Mouse (Mus musculus) neural tube, embryonic 12.5 days (tissue): Measurements from ENCODE around the gene Sap30l. TPM values are rescaled to one million over a fixed set of nuclear protein-coding genes. Genes with fewer than 3 reads are reported as not detected.
"Not testable (repeated sequence)": the region's sequence is repeated elsewhere in the genome, so short reads cannot be mapped to it uniquely, and the experiment has no call there.

Experiments
- ATAC-seq: fragments of 200-750 bp; cut with Nextera tagmentation; 2 replicates; pipeline ENCODE4 v1.8.0; 2017; ENCODE audit warnings: low read depth, mild to moderate bottlenecking, moderate TSS enrichment, moderate library complexity; ENCODE audit not compliant: low FRiP score
- H3K27ac ChIP-seq: fragments of 300-500 bp; sonication (generic); 2 replicates; pipeline ENCODE4 v1.5.1; 2016
- H3K27me3 ChIP-seq: fragments of 300-500 bp; sonication (generic); replicated peaks from 2 replicates; pipeline ENCODE4 v1.6.1; 2016; ENCODE audit warnings: mild to moderate bottlenecking
- H3K36me3 ChIP-seq: fragments of 300-500 bp; sonication (generic); 2 replicates; pipeline ENCODE4 v1.6.1; 2016; ENCODE audit warnings: mild to moderate bottlenecking
- H3K4me1 ChIP-seq: fragments of 300-500 bp; sonication (generic); 2 replicates; pipeline ENCODE4 v1.6.1; 2016
- H3K4me2 ChIP-seq: fragments of 300-500 bp; sonication (generic); replicated peaks from 2 replicates; pipeline ENCODE4 v1.6.1; 2016; ENCODE audit warnings: mild to moderate bottlenecking
- H3K4me3 ChIP-seq: fragments of 300-500 bp; sonication (generic); 2 replicates; pipeline ENCODE4 v1.5.1; 2016
- H3K9ac ChIP-seq: fragments of 300-500 bp; sonication (generic); 2 replicates; pipeline ENCODE4 v1.6.1; 2016; ENCODE audit warnings: mild to moderate bottlenecking
- H3K9me3 ChIP-seq: fragments of 300-500 bp; sonication (generic); 2 replicates; pipeline ENCODE4 v1.6.1; 2016; ENCODE audit warnings: mild to moderate bottlenecking
- WGBS: fragments of 180-500 bp; shearing (Covaris S2); methylation state at CpG from one replicate; pipeline ENCODE4 v1.1.7; 2016; 5-methylcytosine and 5-hydroxymethylcytosine counted together
- polyA plus RNA-seq: library from polyadenylated mRNA; unstranded; fragments of >200 nt; fragmentation: Nextera tagmentation; extraction: Ambion mirVana; gene quantifications from 2 replicates; pipeline ENCODE4 v1.2.1, GENCODE M21; 2016

The Sap30l gene
- polyA plus RNA-seq, 1 experiment from 2014 or later = 22.2 TPM

DNA sequence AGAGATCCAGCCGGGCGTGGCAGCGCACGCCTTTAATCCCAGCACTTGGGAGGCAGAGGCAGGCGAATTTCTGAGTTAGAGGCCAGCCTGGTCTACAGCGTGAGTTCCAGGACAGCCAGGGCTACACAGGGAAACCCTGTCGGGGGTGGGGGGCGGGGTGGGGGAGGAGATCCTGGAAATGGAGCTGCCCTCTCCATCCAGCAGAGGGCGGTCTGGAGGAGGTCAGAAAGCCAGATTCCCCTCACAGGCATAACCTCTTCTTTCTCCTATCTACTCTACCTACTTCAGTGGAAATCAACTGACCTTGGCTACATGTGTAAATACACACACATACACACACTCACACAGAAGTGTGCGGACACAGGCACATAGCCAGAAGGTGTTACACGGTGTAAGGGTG lies 23.8 kb downstream of the Sap30l start:
- peaks cover 53% of the 10 kb centered on the region for H3K27me3 ChIP-seq

DNA sequence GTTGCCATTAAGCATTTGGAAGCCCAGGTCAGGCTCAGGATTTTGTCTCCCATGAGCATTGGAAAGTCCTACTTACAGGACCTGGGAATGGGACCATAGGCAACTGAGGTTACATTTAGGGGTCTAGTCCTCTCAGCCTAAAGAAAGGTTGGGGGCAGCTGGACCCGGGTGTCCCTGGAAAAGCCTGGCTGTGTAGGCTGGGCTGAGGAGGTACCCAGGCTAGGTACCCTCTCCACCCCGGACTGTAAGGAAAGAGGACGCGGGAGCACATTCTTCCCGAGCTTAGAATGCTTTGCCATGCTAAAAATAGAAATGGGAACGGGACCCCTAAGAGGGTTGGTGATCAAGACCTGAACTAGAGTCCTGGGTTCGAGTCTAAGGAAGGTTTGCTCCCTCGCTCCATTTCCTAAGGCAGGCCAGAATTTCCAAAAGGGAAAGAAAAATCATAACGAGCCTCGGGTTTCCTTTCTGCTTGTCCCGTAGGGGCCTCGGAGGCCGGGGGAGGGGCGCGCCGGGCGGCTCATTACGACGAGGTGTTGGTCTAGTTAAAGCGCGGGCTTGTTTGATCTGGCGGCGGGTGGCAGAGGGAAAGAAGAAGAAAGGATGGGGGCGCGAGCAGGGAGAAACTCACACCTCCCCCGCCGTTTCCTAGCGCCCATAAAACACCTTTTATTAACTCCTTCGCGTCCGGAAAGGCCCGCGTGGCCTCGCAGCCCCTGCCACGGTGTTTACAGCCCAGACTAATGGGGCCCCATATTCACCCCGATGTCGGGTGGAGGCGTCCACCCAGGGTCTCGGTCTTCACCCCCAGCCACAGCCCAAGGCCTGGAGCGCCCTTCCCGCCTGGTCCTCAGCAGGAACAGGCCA lies 25.8 kb downstream of the Sap30l start:
- peaks cover 9% of the 10 kb centered on the region; the same call in 1 of the 2 replicates for H3K4me1 ChIP-seq
- peak overlapping the region; percentile 51 for H3K4me2 ChIP-seq
- H3K27me3 ChIP-seq = peaks cover 73% of the 10 kb centered on the region
- H3K9ac ChIP-seq = 0 out of 2 replicates have a peak overlapping the region, but pooled peaks have one; percentile 26
- H3K36me3 ChIP-seq = no peaks in the 10 kb centered on the region
- no peaks in the 10 kb centered on the region for H3K9me3 ChIP-seq
- no peak for ATAC-seq
- under 1% methylated on average over 41 of the region's 41 CpGs for WGBS
- H3K27ac ChIP-seq = no peak overlapping the region
- H3K4me3 ChIP-seq = peak overlapping the region; percentile 22

More for the DNA sequence above, 23.8 kb downstream of the Sap30l start:
- not testable (repeated sequence) for H3K9ac ChIP-seq, H3K9me3 ChIP-seq, H3K36me3 ChIP-seq, H3K4me1 ChIP-seq, H3K4me2 ChIP-seq, H3K27ac ChIP-seq, H3K4me3 ChIP-seq, ATAC-seq
- WGBS = 40% methylated on average over 11 of the region's 11 CpGs

DNA sequence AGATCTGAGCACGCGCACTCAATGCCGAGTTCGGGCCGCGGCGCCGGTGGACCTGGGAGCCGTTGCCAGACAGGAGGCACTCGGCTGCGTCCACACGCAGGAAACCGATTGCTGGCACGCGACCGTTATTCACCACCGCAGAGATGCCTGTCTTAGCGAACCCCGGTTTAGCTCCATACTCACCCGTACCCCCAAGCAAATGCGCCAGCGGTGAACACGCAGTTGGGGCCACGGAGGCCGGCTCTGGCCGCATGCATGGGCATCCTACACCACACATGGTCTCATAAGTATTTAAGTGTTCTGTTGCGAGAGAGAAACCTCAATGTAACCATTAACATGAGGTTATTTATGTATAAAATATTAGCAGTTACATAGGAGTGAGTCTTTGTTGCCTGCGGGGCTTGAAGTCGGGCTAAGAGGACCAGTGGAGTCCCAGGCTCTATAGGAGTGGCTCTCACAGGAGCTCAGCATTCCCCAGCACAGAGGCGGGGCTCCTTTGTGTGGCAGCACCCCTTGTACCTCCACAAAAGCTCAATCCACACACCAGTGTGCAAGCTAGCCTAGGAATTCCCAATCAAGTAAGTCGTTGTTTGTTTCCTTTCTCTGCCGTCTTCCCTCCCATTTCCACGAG lies 26.6 kb downstream of the Sap30l start:
- peaks cover 81% of the 10 kb centered on the region for H3K27me3 ChIP-seq
- peak overlapping the region; percentile 51 for H3K4me2 ChIP-seq
- H3K4me1 ChIP-seq = peaks cover 9% of the 10 kb centered on the region; the same call in 1 of the 2 replicates
- no peak for ATAC-seq
- no peaks in the 10 kb centered on the region for H3K9me3 ChIP-seq
- peak overlapping the region; percentile 22 for H3K4me3 ChIP-seq
- H3K27ac ChIP-seq = no peak overlapping the region
- 0 out of 2 replicates have a peak overlapping the region, but pooled peaks have one; percentile 26 for H3K9ac ChIP-seq
- no peaks in the 10 kb centered on the region for H3K36me3 ChIP-seq
- WGBS = under 1% methylated on average over 33 of the region's 33 CpGs

DNA sequence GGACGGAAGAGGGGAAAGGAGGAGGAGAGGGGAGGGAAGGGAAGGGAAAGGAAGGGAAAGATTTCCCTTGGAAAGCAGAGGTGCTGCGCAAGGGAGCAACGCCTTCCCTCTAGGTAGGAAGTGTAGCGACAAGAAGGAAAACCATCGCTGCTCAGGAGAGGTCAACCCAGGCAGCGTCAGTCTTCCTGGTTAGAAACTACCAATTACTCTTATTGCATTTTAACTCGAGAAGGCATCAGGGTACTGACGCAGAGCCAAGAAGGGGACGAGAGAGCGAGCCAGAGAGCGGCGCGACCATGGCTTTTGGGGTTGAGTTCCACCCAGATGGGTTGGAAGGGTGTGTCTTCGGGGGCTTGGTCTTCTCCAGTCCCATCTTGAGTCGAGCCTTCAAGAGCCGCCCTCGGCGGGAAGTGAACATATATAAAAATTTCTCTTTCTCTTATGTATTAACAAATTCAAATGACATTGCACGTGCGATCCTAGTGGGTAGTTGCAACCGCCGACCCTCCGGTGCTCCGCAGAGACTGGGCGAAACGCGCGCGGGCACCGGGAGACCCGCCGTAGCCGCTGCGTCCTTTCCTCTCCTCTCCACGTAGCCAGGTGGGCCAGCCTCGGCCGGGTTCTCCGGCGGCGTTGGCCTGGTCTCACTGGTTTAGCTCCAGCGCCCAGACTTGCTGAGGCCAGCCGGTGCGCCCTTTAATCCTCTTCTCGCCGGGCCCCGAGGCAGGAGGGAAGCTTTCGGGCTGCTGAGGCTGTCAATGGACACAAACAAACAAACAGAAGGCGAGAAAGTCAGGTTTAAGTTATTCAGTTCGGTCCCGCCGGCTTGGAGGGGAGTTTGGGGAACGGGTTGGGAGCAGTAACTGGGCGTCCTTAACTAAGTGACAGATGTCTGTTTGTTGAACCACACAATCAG lies 27.8 kb downstream of the Sap30l start:
- WGBS = under 1% methylated on average over 53 of the region's 53 CpGs
- no peak overlapping the region for H3K4me3 ChIP-seq

GRCm38 (mm10) chr11:57829871-57830775 lies 28.7 kb downstream of the Sap30l start:
- WGBS = 9% methylated on average over 17 of the region's 17 CpGs
- H3K9me3 ChIP-seq = no peaks in the 10 kb centered on the region
- peaks cover 96% of the 10 kb centered on the region for H3K27me3 ChIP-seq
- H3K9ac ChIP-seq = no peak overlapping the region
- no peaks in the 10 kb centered on the region for H3K36me3 ChIP-seq
- no peak overlapping the region for H3K4me2 ChIP-seq
- no peak overlapping the region for H3K4me3 ChIP-seq
- no peak overlapping the region for H3K27ac ChIP-seq
- peaks cover 13% of the 10 kb centered on the region for H3K4me1 ChIP-seq
- ATAC-seq = no peak

More for the DNA sequence above, 27.8 kb downstream of the Sap30l start:
- ATAC-seq = no peak
- Histone ChIP-seq H3K9me3 (no peaks in the 10 kb centered on the region), H3K36me3 (no peaks in the 10 kb centered on the region), H3K27ac (no peak overlapping the region), H3K9ac (no peak overlapping the region), H3K4me1 (peaks cover 13% of the 10 kb centered on the region), H3K4me2 (no peak overlapping the region), H3K27me3 (peaks cover 93% of the 10 kb centered on the region)

DNA sequence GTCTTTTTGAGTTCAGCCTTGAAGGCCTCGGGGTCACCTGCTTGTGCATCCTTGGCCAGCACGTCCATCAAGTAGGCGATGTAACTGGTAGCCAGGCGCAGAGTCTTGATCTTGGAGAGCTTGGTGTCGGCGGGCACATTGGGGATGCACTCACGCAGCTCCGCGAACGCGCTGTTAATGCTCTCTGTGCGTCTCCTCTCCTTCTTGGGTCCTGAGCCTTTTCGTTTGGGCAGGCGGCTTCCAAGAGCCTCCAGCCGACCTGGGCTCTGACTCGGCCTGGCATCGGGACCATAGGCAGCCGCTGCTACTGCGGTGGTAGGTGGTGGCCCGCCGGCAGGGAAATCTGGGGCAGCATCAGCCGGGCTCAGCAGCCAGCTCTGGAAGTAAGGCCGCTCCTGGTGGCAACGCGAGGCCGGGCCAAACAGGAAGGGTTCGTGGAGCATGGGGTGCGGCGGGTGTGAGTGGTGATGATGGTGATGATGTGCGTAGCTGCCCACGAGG lies 29.9 kb downstream of the Sap30l start:
- no peak overlapping the region for H3K4me3 ChIP-seq
- H3K4me1 ChIP-seq = peaks cover 13% of the 10 kb centered on the region
- no peaks in the 10 kb centered on the region for H3K36me3 ChIP-seq
- 1% methylated on average over 31 of the region's 31 CpGs for WGBS
- H3K9ac ChIP-seq = no peak overlapping the region
- no peak overlapping the region for H3K4me2 ChIP-seq
- no peaks in the 10 kb centered on the region for H3K9me3 ChIP-seq
- no peak for ATAC-seq
- no peak overlapping the region for H3K27ac ChIP-seq
- H3K27me3 ChIP-seq = peaks cover 100% of the 10 kb centered on the region

GRCm38 (mm10) chr11:57831861-57832260 lies 30.4 kb downstream of the Sap30l start:
- ATAC-seq = no peak
- no peak overlapping the region for H3K4me2 ChIP-seq
- H3K27me3 ChIP-seq = peaks cover 100% of the 10 kb centered on the region
- 2% methylated on average over 16 of the region's 16 CpGs for WGBS
- no peak overlapping the region for H3K27ac ChIP-seq
- no peak overlapping the region for H3K4me3 ChIP-seq
- no peak overlapping the region for H3K9ac ChIP-seq
- no peaks in the 10 kb centered on the region for H3K9me3 ChIP-seq
- no peaks in the 10 kb centered on the region for H3K36me3 ChIP-seq
- peaks cover 15% of the 10 kb centered on the region for H3K4me1 ChIP-seq

DNA sequence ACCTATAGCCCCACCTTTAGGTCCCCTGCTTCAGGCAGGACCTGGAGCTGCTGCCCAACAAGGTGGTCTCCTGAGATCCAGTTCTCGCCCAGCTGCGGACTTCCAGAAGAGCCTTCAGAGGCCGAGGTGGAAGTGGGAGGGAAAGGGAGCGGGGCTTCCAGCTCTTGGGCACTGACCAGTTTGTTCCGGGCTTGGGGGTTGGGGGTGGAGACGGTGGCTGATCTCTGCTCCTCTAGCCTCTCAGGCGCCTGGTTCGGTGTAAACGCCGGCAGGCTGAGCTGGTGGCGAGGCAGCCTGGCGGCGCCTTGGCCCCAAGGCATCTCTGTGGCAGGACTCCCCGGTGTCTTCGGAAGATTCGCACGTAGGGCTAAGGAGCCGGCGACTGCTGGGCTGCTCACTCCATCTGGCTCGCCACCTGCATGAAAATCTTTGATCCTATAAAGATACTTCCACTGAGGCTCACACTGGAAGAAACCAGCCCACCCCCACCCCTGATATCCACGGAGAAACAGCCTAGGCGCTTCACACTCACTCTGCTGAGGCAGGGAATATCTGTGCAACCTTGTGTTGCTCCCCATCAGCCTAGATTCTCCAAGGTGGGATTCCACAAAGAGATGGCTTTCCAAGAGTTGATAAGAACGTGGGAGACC lies 31.2 kb downstream of the Sap30l start, which contains the start of gene Hand1:
TSS of gene Hand1 (minus strand) at position 267 of the 650 bp plus-strand sequence.
- Histone ChIP-seq H3K4me3 (0 out of 2 replicates have a peak within 1 kb of the TSS, but pooled peaks have one; percentile 7), H3K36me3 (no peaks in the 10 kb centered on the region), H3K9ac (no peak within 1 kb of the TSS), H3K9me3 (no peaks in the 10 kb centered on the region), H3K27ac (no peak within 1 kb of the TSS), H3K4me2 (no peak within 1 kb of the TSS), H3K27me3 (peaks cover 100% of the 10 kb centered on the region), H3K4me1 (peaks cover 17% of the 10 kb centered on the region)
- ATAC-seq = no peak
- under 1% methylated on average over 23 of the region's 23 CpGs for WGBS

GRCm38 (mm10) chr11:57833296-57833977 lies 32.0 kb downstream of the Sap30l start:
- WGBS = 2% methylated on average over 30 of the region's 30 CpGs
- Histone ChIP-seq H3K4me2 (no peak overlapping the region), H3K9ac (no peak overlapping the region), H3K36me3 (no peaks in the 10 kb centered on the region), H3K4me1 (peaks cover 20% of the 10 kb centered on the region), H3K27ac (no peak overlapping the region), H3K4me3 (0 out of 2 replicates have a peak overlapping the region, but pooled peaks have one; percentile 7), H3K9me3 (no peaks in the 10 kb centered on the region), H3K27me3 (peaks cover 100% of the 10 kb centered on the region)
- no peak for ATAC-seq

DNA sequence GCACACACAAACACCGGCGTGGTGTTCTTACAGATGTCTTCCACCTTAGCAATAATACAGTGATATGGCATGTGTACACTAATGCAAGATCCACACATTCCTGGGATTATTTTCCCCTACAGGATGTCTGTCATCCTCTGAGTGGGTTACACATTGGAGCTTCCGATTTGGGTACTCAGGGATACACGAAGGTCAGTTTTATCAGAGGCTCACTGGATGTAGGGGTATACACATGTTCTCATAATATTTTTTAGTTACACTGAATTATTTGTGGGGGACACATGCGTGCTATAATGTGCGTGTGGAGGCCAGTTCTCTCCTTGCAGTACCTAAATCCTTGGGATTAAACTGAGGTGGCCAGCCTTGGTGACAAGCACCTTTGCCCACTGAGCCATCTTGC lies 32.6 kb downstream of the Sap30l start:
- Histone ChIP-seq H3K9me3 (no peaks in the 10 kb centered on the region), H3K27ac (no peak overlapping the region), H3K36me3 (no peaks in the 10 kb centered on the region), H3K4me2 (no peak overlapping the region), H3K9ac (no peak overlapping the region), H3K4me1 (peaks cover 20% of the 10 kb centered on the region), H3K4me3 (no peak overlapping the region), H3K27me3 (peaks cover 100% of the 10 kb centered on the region)
- ATAC-seq = no peak
- 9% methylated on average over 6 of the region's 6 CpGs for WGBS
